Mouse (Mus musculus): ENCODE results near the gene Krtap10-10. TPM values are rescaled to one million over a fixed set of nuclear protein-coding genes. Genes with fewer than 3 reads are reported as not detected.

The Krtap10-10 gene
- total and polyA plus RNA-seq, 3 experiments, result 0.49 TPM; not detected in 2

GRCm38 (mm10) chr10:77819203-77819602 lies 16.5 kb upstream of the Krtap10-10 start:
- Histone ChIP-seq H3K27me3 (ENCODE audit: insufficient read depth, low read length) (peaks cover 11% of the 10 kb centered on the region), H3K36me3 (replicated peaks) (no peaks in the 10 kb centered on the region)
- no peak for ATAC-seq (ENCODE audit: extremely low read depth, insufficient number of reproducible peaks, low FRiP score, poor library complexity, severe bottlenecking)

GRCm38 (mm10) chr10:77826951-77827350 lies 8.8 kb upstream of the Krtap10-10 start, which contains the start of gene Krtap10-4:
Gene Krtap10-4, minus strand, starts transcription at chr10:77827095.
- TF ChIP-seq TAL1 (conservative IDR thresholded peaks at IDR 0.05; ENCODE audit: low read depth, low read length) (no peak), GATA1 (IDR thresholded peaks at IDR 0.05; ENCODE audit: borderline replicate concordance, low read length) (no peak), POLR2AphosphoS5 (IDR thresholded peaks at IDR 0.05; ENCODE audit: insufficient replicate concordance, low read depth, low read length) (no peak), GATA2 (IDR thresholded peaks at IDR 0.05; ENCODE audit: borderline replicate concordance, low read depth, low read length) (no peak), CTCF (IDR thresholded peaks at IDR 0.05; ENCODE audit: low read depth, low read length) (no peak)

More at GRCm38 (mm10) chr10:77819203-77819602, 16.5 kb upstream of the Krtap10-10 start:
- H3K4me3 ChIP-seq (ENCODE audit: low read depth, low read length), result no peak overlapping the region
- H3K9me3 ChIP-seq (replicated peaks), result 0 out of 2 replicates have a peak, but pooled peaks cover 3% of the 10 kb centered on the region
- DNase-seq (ENCODE audit: low spot score), result no peak
- no peak for TF ChIP-seq GATA2 (IDR thresholded peaks at IDR 0.05; ENCODE audit: borderline replicate concordance, low read depth, low read length)
- TF ChIP-seq POLR2AphosphoS5 (IDR thresholded peaks at IDR 0.05; ENCODE audit: insufficient replicate concordance, low read depth, low read length), result no peak
- no peak for TF ChIP-seq CTCF (IDR thresholded peaks at IDR 0.05; ENCODE audit: low read depth, low read length)
- TF ChIP-seq GATA1 (IDR thresholded peaks at IDR 0.05; ENCODE audit: borderline replicate concordance, low read length), result no peak
- no peak for TF ChIP-seq TAL1 (conservative IDR thresholded peaks at IDR 0.05; ENCODE audit: low read depth, low read length)
- peaks cover 4% of the 10 kb centered on the region; the same call in 1 of the 2 replicates for H3K4me1 ChIP-seq (ENCODE audit: insufficient read depth, low read depth, low read length)

GRCm38 (mm10) chr10:77839006-77839405 lies 3.3 kb downstream of the Krtap10-10 start:
- Histone ChIP-seq H3K4me3 (ENCODE audit: low read depth, low read length) (no peak overlapping the region), H3K9me3 (replicated peaks) (no peaks in the 10 kb centered on the region), H3K36me3 (replicated peaks) (no peaks in the 10 kb centered on the region), H3K4me1 (ENCODE audit: insufficient read depth, low read depth, low read length) (no peaks in the 10 kb centered on the region), H3K27me3 (ENCODE audit: insufficient read depth, low read length) (no peaks in the 10 kb centered on the region)
- no peak for ATAC-seq (ENCODE audit: extremely low read depth, insufficient number of reproducible peaks, low FRiP score, poor library complexity, severe bottlenecking)
- TF ChIP-seq GATA2 (IDR thresholded peaks at IDR 0.05; ENCODE audit: borderline replicate concordance, low read depth, low read length) (no peak), POLR2AphosphoS5 (IDR thresholded peaks at IDR 0.05; ENCODE audit: insufficient replicate concordance, low read depth, low read length) (no peak), GATA1 (IDR thresholded peaks at IDR 0.05; ENCODE audit: borderline replicate concordance, low read length) (no peak), TAL1 (conservative IDR thresholded peaks at IDR 0.05; ENCODE audit: low read depth, low read length) (no peak), CTCF (IDR thresholded peaks at IDR 0.05; ENCODE audit: low read depth, low read length) (no peak)
- DNase-seq (ENCODE audit: low spot score), result no peak

More at GRCm38 (mm10) chr10:77826951-77827350, 8.8 kb upstream of the Krtap10-10 start, which contains the start of gene Krtap10-4:
- Histone ChIP-seq H3K9me3 (replicated peaks) (no peaks in the 10 kb centered on the region), H3K4me1 (ENCODE audit: insufficient read depth, low read depth, low read length) (no peaks in the 10 kb centered on the region), H3K27me3 (ENCODE audit: insufficient read depth, low read length) (no peaks in the 10 kb centered on the region; the same call in 1 of the 2 replicates), H3K4me3 (ENCODE audit: low read depth, low read length) (no peak within 1 kb of the TSS), H3K36me3 (replicated peaks) (no peaks in the 10 kb centered on the region)
- no peak for DNase-seq (ENCODE audit: low spot score)
- no peak for ATAC-seq (ENCODE audit: extremely low read depth, insufficient number of reproducible peaks, low FRiP score, poor library complexity, severe bottlenecking)

GRCm38 (mm10) chr10:77846503-77846902 lies 10.8 kb downstream of the Krtap10-10 start, which contains the start of gene Gm36176:
Gene Gm36176, plus strand, starts transcription at chr10:77846803.
- Histone ChIP-seq H3K27me3 (ENCODE audit: insufficient read depth, low read length) (peaks cover 2% of the 10 kb centered on the region; the same call in 1 of the 2 replicates), H3K36me3 (replicated peaks) (no peaks in the 10 kb centered on the region), H3K9me3 (replicated peaks) (no peaks in the 10 kb centered on the region), H3K4me3 (ENCODE audit: low read depth, low read length) (no peak within 1 kb of the TSS), H3K4me1 (ENCODE audit: insufficient read depth, low read depth, low read length) (no peaks in the 10 kb centered on the region)
- DNase-seq (ENCODE audit: low spot score) (no peak), ATAC-seq (ENCODE audit: extremely low read depth, insufficient number of reproducible peaks, low FRiP score, poor library complexity, severe bottlenecking) (no peak)
- TF ChIP-seq GATA2 (IDR thresholded peaks at IDR 0.05; ENCODE audit: borderline replicate concordance, low read depth, low read length) (no peak), TAL1 (conservative IDR thresholded peaks at IDR 0.05; ENCODE audit: low read depth, low read length) (no peak), POLR2AphosphoS5 (IDR thresholded peaks at IDR 0.05; ENCODE audit: insufficient replicate concordance, low read depth, low read length) (no peak), CTCF (IDR thresholded peaks at IDR 0.05; ENCODE audit: low read depth, low read length) (no peak), GATA1 (IDR thresholded peaks at IDR 0.05; ENCODE audit: borderline replicate concordance, low read length) (no peak)

- H3K27me3 ChIP-seq (ENCODE audit: insufficient read depth, low read length), result peaks cover 2% of the 10 kb centered on the region; the same call in 1 of the 2 replicates
- DNase-seq (ENCODE audit: low spot score), result no peak
These were observed 11.2 kb downstream of the Krtap10-10 start for GRCm38 (mm10) chr10:77846961-77847360.

GRCm38 (mm10) chr10:77847538-77847937 lies 11.8 kb downstream of the Krtap10-10 start:
- Histone ChIP-seq H3K27me3 (ENCODE audit: insufficient read depth, low read length) (peaks cover 2% of the 10 kb centered on the region; the same call in 1 of the 2 replicates), H3K36me3 (replicated peaks) (no peaks in the 10 kb centered on the region), H3K9me3 (replicated peaks) (no peaks in the 10 kb centered on the region), H3K4me1 (ENCODE audit: insufficient read depth, low read depth, low read length) (no peaks in the 10 kb centered on the region), H3K4me3 (ENCODE audit: low read depth, low read length) (no peak overlapping the region)
- no peak for TF ChIP-seq TAL1 (conservative IDR thresholded peaks at IDR 0.05; ENCODE audit: low read depth, low read length)
- no peak for TF ChIP-seq POLR2AphosphoS5 (IDR thresholded peaks at IDR 0.05; ENCODE audit: insufficient replicate concordance, low read depth, low read length)
- TF ChIP-seq GATA1 (IDR thresholded peaks at IDR 0.05; ENCODE audit: borderline replicate concordance, low read length), result no peak
- ATAC-seq (ENCODE audit: extremely low read depth, insufficient number of reproducible peaks, low FRiP score, poor library complexity, severe bottlenecking) (no peak), DNase-seq (ENCODE audit: low spot score) (no peak)

More at GRCm38 (mm10) chr10:77846961-77847360, 11.2 kb downstream of the Krtap10-10 start:
- Histone ChIP-seq H3K36me3 (replicated peaks) (no peaks in the 10 kb centered on the region), H3K9me3 (replicated peaks) (no peaks in the 10 kb centered on the region), H3K4me3 (ENCODE audit: low read depth, low read length) (no peak overlapping the region), H3K4me1 (ENCODE audit: insufficient read depth, low read depth, low read length) (no peaks in the 10 kb centered on the region)
- no peak for TF ChIP-seq GATA2 (IDR thresholded peaks at IDR 0.05; ENCODE audit: borderline replicate concordance, low read depth, low read length)
- TF ChIP-seq CTCF (IDR thresholded peaks at IDR 0.05; ENCODE audit: low read depth, low read length), result no peak
- no peak for TF ChIP-seq TAL1 (conservative IDR thresholded peaks at IDR 0.05; ENCODE audit: low read depth, low read length)
- TF ChIP-seq GATA1 (IDR thresholded peaks at IDR 0.05; ENCODE audit: borderline replicate concordance, low read length), result no peak
- no peak for ATAC-seq (ENCODE audit: extremely low read depth, insufficient number of reproducible peaks, low FRiP score, poor library complexity, severe bottlenecking)

All from G1E (cell line).